Mouse (Mus musculus) spleen, adult 2 months (tissue): ENCODE data around the gene Lman2. TPM values are rescaled to one million over a fixed set of nuclear protein-coding genes. Genes with fewer than 3 reads are reported as not detected.
A peak's percentile ranks its signal among the peaks of the same experiment; 100 is the strongest.

ENCODE experiments used
- DNase-seq, 2 experiments: peaks; one replicate each; pipeline versions ENCODE4 v3.0.0 to v3.0.0-alpha.2; 2012 to 2021; ENCODE audit warnings: low spot score in 2 of 2, low read depth in 1 of 2
- H3K27ac ChIP-seq: fragments of 200-500 bp; 2 replicates; pipeline ENCODE4 v1.5.1; 2012; ENCODE audit warnings: low read length, inconsistent platforms; ENCODE audit not compliant: insufficient read depth
- H3K27me3 ChIP-seq: fragments of 200-500 bp; 2 replicates; pipeline ENCODE4 v1.6.1; 2012; ENCODE audit warnings: mild to moderate bottlenecking, moderate library complexity, low read length, inconsistent platforms; ENCODE audit not compliant: control insufficient read depth, insufficient read depth
- H3K36me3 ChIP-seq: fragments of 200-500 bp; 2 replicates; pipeline ENCODE4 v1.6.1; 2012; ENCODE audit warnings: mild to moderate bottlenecking, low read length, inconsistent platforms; ENCODE audit not compliant: control insufficient read depth, insufficient read depth
- H3K4me1 ChIP-seq: fragments of 200-500 bp; 2 replicates; pipeline ENCODE4 v1.6.1; 2011; ENCODE audit warnings: inconsistent platforms; ENCODE audit not compliant: control insufficient read depth, insufficient read depth, insufficient read length
- H3K4me3 ChIP-seq: fragments of 200-500 bp; 2 replicates; pipeline ENCODE4 v1.5.1; 2011; ENCODE audit warnings: mild to moderate bottlenecking, inconsistent platforms; ENCODE audit not compliant: insufficient read depth, insufficient read length; ENCODE audit errors: extremely low read depth
- CTCF ChIP-seq: fragments of 200-500 bp; IDR thresholded peaks from 2 replicates; pipeline ENCODE4 v1.5.1; 2011; ENCODE audit warnings: mild to moderate bottlenecking, inconsistent platforms; ENCODE audit not compliant: insufficient read depth, insufficient read length, insufficient replicate concordance; ENCODE audit errors: extremely low read depth
- POLR2A ChIP-seq: fragments of 200-500 bp; IDR thresholded peaks from 2 replicates; pipeline ENCODE4 v1.6.1; 2011; ENCODE audit warnings: low read depth, low read length, inconsistent platforms
- WGBS: fragments of 180-500 bp; shearing (Covaris S2); methylation state at CpG from one replicate; pipeline ENCODE4 v1.1.7; 2018; 5-methylcytosine and 5-hydroxymethylcytosine counted together
- polyA plus RNA-seq: library from polyadenylated mRNA; depleted of rRNA; stranded (reverse); fragments of >200 nt; gene quantifications from 2 replicates; pipeline ENCODE4 v1.2.3, GENCODE M21; 2012

Gene Lman2
- polyA plus RNA-seq, 1 experiment = 63.9 TPM

GRCm38 (mm10) chr13:55370234-55370633, 7.7 kb upstream of the Lman2 start:
- 7% methylated on average over 3 of the region's 3 CpGs for WGBS
- H3K4me1 ChIP-seq = peaks cover 39% of the 10 kb centered on the region; the same call in 1 of the 2 replicates
- H3K27ac ChIP-seq = peak overlapping the region; percentile 94
- no peak for DNase-seq
- H3K4me3 ChIP-seq = peak overlapping the region; percentile 80
- H3K27me3 ChIP-seq = no peaks in the 10 kb centered on the region
- peaks cover 2% of the 10 kb centered on the region; the same call in 1 of the 2 replicates for H3K36me3 ChIP-seq
- TF ChIP-seq POLR2A (no peak), CTCF (no peak)

GRCm38 (mm10) chr13:55369531-55370114, 7.0 kb upstream of the Lman2 start, which contains the start of gene Rgs14:
Gene Rgs14, plus strand, starts transcription at chr13:55369732.
- DNase-seq = peak; percentile 67 to 82
- Histone ChIP-seq H3K27ac (peak within 1 kb of the TSS; percentile 94), H3K4me3 (peak within 1 kb of the TSS; percentile 80), H3K4me1 (peaks cover 39% of the 10 kb centered on the region; the same call in 1 of the 2 replicates), H3K36me3 (no peaks in the 10 kb centered on the region), H3K27me3 (no peaks in the 10 kb centered on the region)
- WGBS = 2% methylated on average over 13 of the region's 13 CpGs
- TF ChIP-seq CTCF (no peak), POLR2A (peak; percentile 75)

- TF ChIP-seq CTCF (no peak), POLR2A (no peak)
- H3K27me3 ChIP-seq = no peaks in the 10 kb centered on the region
- peaks cover 31% of the 10 kb centered on the region; the same call in 1 of the 2 replicates for H3K4me1 ChIP-seq
- no peaks in the 10 kb centered on the region for H3K36me3 ChIP-seq
- no peak overlapping the region for H3K27ac ChIP-seq
- 72% methylated on average over 7 of the region's 7 CpGs for WGBS
- DNase-seq = no peak
- H3K4me3 ChIP-seq = no peak overlapping the region
Measured at GRCm38 (mm10) chr13:55368401-55368800, 5.8 kb upstream of the Lman2 start.

GRCm38 (mm10) chr13:55361974-55362452, 570 bp downstream of the Lman2 start:
- peak overlapping the region; percentile 89 for H3K4me3 ChIP-seq
- peaks cover 11% of the 10 kb centered on the region for H3K36me3 ChIP-seq
- DNase-seq = no peak
- no peak for TF ChIP-seq POLR2A
- no peak for TF ChIP-seq CTCF
- H3K27me3 ChIP-seq = no peaks in the 10 kb centered on the region
- H3K27ac ChIP-seq = peak overlapping the region; percentile 93
- no peaks in the 10 kb centered on the region; the same call in 1 of the 2 replicates for H3K4me1 ChIP-seq
- WGBS = 1% methylated on average over 32 of the region's 32 CpGs

GRCm38 (mm10) chr13:55361145-55361544, 1.4 kb downstream of the Lman2 start:
- no peak for TF ChIP-seq POLR2A
- TF ChIP-seq CTCF = no peak
- H3K4me3 ChIP-seq = no peak overlapping the region
- no peaks in the 10 kb centered on the region; the same call in 1 of the 2 replicates for H3K4me1 ChIP-seq
- no peak overlapping the region for H3K27ac ChIP-seq
- no peaks in the 10 kb centered on the region for H3K27me3 ChIP-seq
- no peak for DNase-seq
- peaks cover 11% of the 10 kb centered on the region for H3K36me3 ChIP-seq

- H3K4me3 ChIP-seq = no peak overlapping the region
- WGBS = 81% methylated on average over 11 of the region's 11 CpGs
- H3K36me3 ChIP-seq = peaks cover 61% of the 10 kb centered on the region
- H3K4me1 ChIP-seq = no peaks in the 10 kb centered on the region
- no peak for DNase-seq
- H3K27ac ChIP-seq = no peak overlapping the region
- no peak for TF ChIP-seq POLR2A
- no peak for TF ChIP-seq CTCF
- no peaks in the 10 kb centered on the region for H3K27me3 ChIP-seq
Measured at GRCm38 (mm10) chr13:55346745-55347144, 15.8 kb downstream of the Lman2 start.

GRCm38 (mm10) chr13:55344286-55344685, 18.3 kb downstream of the Lman2 start:
- Histone ChIP-seq H3K27ac (no peak overlapping the region), H3K27me3 (no peaks in the 10 kb centered on the region), H3K36me3 (peaks cover 44% of the 10 kb centered on the region), H3K4me1 (no peaks in the 10 kb centered on the region), H3K4me3 (no peak overlapping the region)
- TF ChIP-seq CTCF (no peak), POLR2A (no peak)
- no peak for DNase-seq
- WGBS = 90% methylated on average over 7 of the region's 7 CpGs
